Mouse (Mus musculus) gastrocnemius, postnatal 14 days (tissue): ENCODE measurements around the gene Klhdc4. TPM values are rescaled to one million over a fixed set of nuclear protein-coding genes. Genes with fewer than 3 reads are reported as not detected.

Source experiments
- DNase-seq: peaks from one replicate; pipeline ENCODE4 v3.0.0; 2021; ENCODE audit warnings: mixed read lengths
- intact Hi-C: fragments of 180-260 bp; cut with DNase I; formaldehyde crosslinking; loops from one replicate; pipeline ENCODE4 v1.15.1; 2025; ENCODE audit warnings: low total_unique reads
- total RNA-seq, 2 experiments: library from RNA; stranded (reverse); gene quantifications; 2 replicates each; pipeline ENCODE4 v1.2.3; 2021

Gene Klhdc4
- total RNA-seq, 2 experiments from 2014 or later: 8.1 to 9.7 TPM

GRCm38 (mm10) chr8:121821320-121821719 is 8.0 kb downstream of the Klhdc4 start:
- intact Hi-C loops: loop anchor here (5.0 kb wide), 1 partner anchor 104 kb away; no protein-coding TSS in a partner anchor
- no peak for DNase-seq

- intact Hi-C loops: loop anchor here (5.0 kb wide), 1 partner anchor 104 kb away; no protein-coding TSS in a partner anchor
Observed at GRCm38 (mm10) chr8:121820840-121821239, 8.5 kb downstream of the Klhdc4 start.

GRCm38 (mm10) chr8:121818226-121818625 is 11.1 kb downstream of the Klhdc4 start:
- intact Hi-C loops: no loop called here
- no peak for DNase-seq

More at GRCm38 (mm10) chr8:121820840-121821239, 8.5 kb downstream of the Klhdc4 start:
- DNase-seq: no peak

- intact Hi-C loops: no loop called here
- no peak for DNase-seq
Observed at GRCm38 (mm10) chr8:121811931-121812570, 17.3 kb downstream of the Klhdc4 start.

- DNase-seq: no peak
- intact Hi-C loops: no loop called here
Observed at GRCm38 (mm10) chr8:121811502-121811901, 17.9 kb downstream of the Klhdc4 start.

- DNase-seq: no peak
- intact Hi-C loops: no loop called here
Observed at GRCm38 (mm10) chr8:121809524-121810155, 19.7 kb downstream of the Klhdc4 start.

- intact Hi-C loops: no loop called here
- DNase-seq: no peak
Observed at GRCm38 (mm10) chr8:121808032-121808431, 21.3 kb downstream of the Klhdc4 start.

GRCm38 (mm10) chr8:121806126-121806525 is 23.2 kb downstream of the Klhdc4 start:
- intact Hi-C loops: no loop called here

GRCm38 (mm10) chr8:121804829-121805228 is 24.5 kb downstream of the Klhdc4 start:
- no peak for DNase-seq
- intact Hi-C loops: no loop called here

More at GRCm38 (mm10) chr8:121806126-121806525, 23.2 kb downstream of the Klhdc4 start:
- DNase-seq: no peak

GRCm38 (mm10) chr8:121798401-121798800 is 31.0 kb downstream of the Klhdc4 start:
- no peak for DNase-seq
- intact Hi-C loops: no loop called here

GRCm38 (mm10) chr8:121796406-121796805 is 33.0 kb downstream of the Klhdc4 start:
- intact Hi-C loops: no loop called here

GRCm38 (mm10) chr8:121795461-121795860 is 33.9 kb downstream of the Klhdc4 start:
- no peak for DNase-seq
- intact Hi-C loops: no loop called here

More at GRCm38 (mm10) chr8:121796406-121796805, 33.0 kb downstream of the Klhdc4 start:
- DNase-seq: no peak

GRCm38 (mm10) chr8:121794151-121794550 is 35.2 kb downstream of the Klhdc4 start:
- DNase-seq: no peak

GRCm38 (mm10) chr8:121792627-121793026 is 36.7 kb downstream of the Klhdc4 start:
- no peak for DNase-seq
- intact Hi-C loops: no loop called here

More at GRCm38 (mm10) chr8:121794151-121794550, 35.2 kb downstream of the Klhdc4 start:
- intact Hi-C loops: no loop called here

- no peak for DNase-seq
- intact Hi-C loops: no loop called here
Observed at GRCm38 (mm10) chr8:121792159-121792558, 37.2 kb downstream of the Klhdc4 start.

GRCm38 (mm10) chr8:121788786-121789185 is 40.6 kb downstream of the Klhdc4 start:
- intact Hi-C loops: no loop called here

GRCm38 (mm10) chr8:121786542-121786941 is 42.8 kb downstream of the Klhdc4 start:
- intact Hi-C loops: no loop called here
- DNase-seq: no peak

More at GRCm38 (mm10) chr8:121788786-121789185, 40.6 kb downstream of the Klhdc4 start:
- DNase-seq: no peak

GRCm38 (mm10) chr8:121782493-121782892 is 46.9 kb downstream of the Klhdc4 start:
- intact Hi-C loops: no loop called here
- DNase-seq: no peak

GRCm38 (mm10) chr8:121773876-121774275 is 55.5 kb downstream of the Klhdc4 start:
- DNase-seq: no peak
- intact Hi-C loops: no loop called here

- DNase-seq: no peak
- intact Hi-C loops: no loop called here
Observed at GRCm38 (mm10) chr8:121770845-121771752, 58.3 kb downstream of the Klhdc4 start.
